In genomic region chr3:149101785-149102184, GRCm38 (mm10) we compare ENCODE assay signal across 15 mouse cellular contexts.
"Had no signal": no experiment of that assay in that cellular context is flagged by ENCODE, and none has a peak within 500 bp of the region (broad histone marks: within the 10 kb centered on the region; RNA-seq: fewer than 3 reads in every experiment).

No protein-coding gene starts in this region.

- ATAC-seq: liver, postnatal 0 days; lung, postnatal 0 days had no signal

- H3K27ac ChIP-seq: limb, embryonic 12.5 days; limb, embryonic 15.5 days; liver, embryonic 14.5 days had no signal

- H3K36me3 ChIP-seq: limb, embryonic 12.5 days; limb, embryonic 15.5 days had no signal

- H3K9ac ChIP-seq: limb, embryonic 12.5 days; limb, embryonic 15.5 days; liver, embryonic 14.5 days; liver, postnatal 0 days; lung, embryonic 14.5 days had no signal

- H3K4me2 ChIP-seq: limb, embryonic 12.5 days; limb, embryonic 15.5 days; liver, embryonic 11.5 days; lung, embryonic 14.5 days; midbrain, embryonic 11.5 days had no signal

- H3K9me3 ChIP-seq: limb, embryonic 12.5 days; limb, embryonic 15.5 days had no signal

- H3K27me3 ChIP-seq: limb, embryonic 12.5 days; limb, embryonic 15.5 days had no signal

- H3K4me1 ChIP-seq: limb, embryonic 15.5 days had no signal

- H3K4me3 ChIP-seq: limb, embryonic 12.5 days; limb, embryonic 15.5 days had no signal

- DNase-seq: kidney, postnatal 14 days; kidney, postnatal 4 days; left cerebral cortex, postnatal 4 days; liver, postnatal 0 days; lung, embryonic 14.5 days; lung, postnatal 4 days; midbrain, embryonic 14.5 days; thymus, adult 18-20 months; thymus, postnatal 4 days had no signal
